ENCODE assay signal across 12 mouse cellular contexts in the genomic region with DNA sequence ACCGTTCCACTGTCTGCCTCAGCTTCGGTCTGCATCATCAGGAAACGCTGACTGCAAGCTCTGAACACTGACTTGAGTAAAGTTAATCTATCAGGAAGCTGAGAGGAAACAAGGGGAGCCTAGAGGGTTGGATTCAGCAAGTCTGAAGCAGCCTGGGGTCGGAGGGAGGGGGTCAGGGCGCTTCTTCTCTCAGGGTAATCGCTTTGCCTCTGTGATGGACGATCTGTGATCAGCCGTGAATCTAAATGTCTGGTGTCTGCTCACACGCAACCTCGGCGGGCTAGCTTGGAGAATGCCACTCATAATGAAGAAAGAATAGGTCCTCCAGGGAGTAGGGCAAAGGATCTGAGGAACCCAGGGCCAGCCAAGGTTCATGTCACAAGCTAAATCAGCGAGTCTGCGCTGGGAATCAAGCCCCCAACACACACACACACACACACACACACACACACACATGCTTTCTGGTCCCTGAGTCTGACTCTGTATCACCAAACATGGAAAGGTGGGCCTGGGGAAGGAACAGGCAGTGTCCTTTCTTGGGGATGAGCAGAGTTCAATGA. TPM values are rescaled to one million over a fixed set of nuclear protein-coding genes. Genes with fewer than 3 reads are reported as not detected.
DNase-seq lines count a peak whose midpoint lies in the region; ATAC-seq and TF ChIP-seq lines count a peak whose summit lies in the region.
"Had no signal": no experiment of that assay in that cellular context is flagged by ENCODE, and none has a peak within 500 bp of the region (broad histone marks: within the 10 kb centered on the region; RNA-seq: fewer than 3 reads in every experiment).

No protein-coding gene starts in this region.

- ATAC-seq in heart, embryonic 12.5 days (ENCODE audit: insufficient number of reproducible peaks, low FRiP score) = no peak
- no peak for ATAC-seq in embryonic facial prominence, embryonic 13.5 days (ENCODE audit: insufficient number of reproducible peaks, insufficient read depth, low FRiP score, low TSS enrichment, low read depth)

- TF ChIP-seq EP300 in heart, adult 2 months (IDR thresholded peaks at IDR 0.05; ENCODE audit: insufficient read depth, low read depth, low read length) = no peak

- H3K9ac ChIP-seq in heart, embryonic 12.5 days = no peak overlapping the region
- no peak overlapping the region for H3K9ac ChIP-seq in heart, adult 2 months (ENCODE audit: low read depth, low read length)
- no peak overlapping the region for H3K9ac ChIP-seq in embryonic facial prominence, embryonic 13.5 days
- H3K9ac ChIP-seq: forebrain, embryonic 13.5 days had no signal

- WGBS in heart, embryonic 12.5 days = 53% methylated on average over 13 of the region's 13 CpGs
- 30% methylated on average over 13 of the region's 13 CpGs for WGBS in heart, adult 2 months
- 56% methylated on average over 13 of the region's 13 CpGs for WGBS in embryonic facial prominence, embryonic 13.5 days

- no peak overlapping the region for H3K27ac ChIP-seq in heart, embryonic 12.5 days (ENCODE audit: poor library complexity, severe bottlenecking)
- no peak overlapping the region for H3K27ac ChIP-seq in heart, adult 2 months
- peak overlapping the region; percentile 34 for H3K27ac ChIP-seq in layer of hippocampus, adult 2 months
- H3K27ac ChIP-seq in embryonic facial prominence, embryonic 13.5 days = 0 out of 2 replicates have a peak overlapping the region, but pooled peaks have one; percentile 66
- H3K27ac ChIP-seq: forebrain, embryonic 13.5 days had no signal

- no peak overlapping the region for H3K4me3 ChIP-seq in heart, embryonic 12.5 days
- H3K4me3 ChIP-seq in heart, adult 2 months = no peak overlapping the region
- no peak overlapping the region for H3K4me3 ChIP-seq in layer of hippocampus, adult 2 months
- H3K4me3 ChIP-seq in embryonic facial prominence, embryonic 13.5 days = no peak overlapping the region
- H3K4me3 ChIP-seq: forebrain, embryonic 13.5 days; megakaryocyte, embryonic 14.5 days had no signal

- no peak for TF ChIP-seq CTCF in heart, adult 2 months (IDR thresholded peaks at IDR 0.05)
- TF ChIP-seq CTCF in layer of hippocampus, adult 2 months (conservative IDR thresholded peaks at IDR 0.05) = no peak

- peaks cover 17% of the 10 kb centered on the region for H3K4me1 ChIP-seq in heart, embryonic 12.5 days (replicated peaks)
- H3K4me1 ChIP-seq in heart, adult 2 months (ENCODE audit: control insufficient read depth, insufficient read depth, low read length) = peaks cover 4% of the 10 kb centered on the region
- H3K4me1 ChIP-seq in embryonic facial prominence, embryonic 13.5 days = peaks cover 22% of the 10 kb centered on the region

- intact Hi-C loops in heart, adult 2 months (cut with DNase I) = loop anchor here (5.0 kb wide), 1 partner anchor 374 kb away; the partner anchor contains the start of gene Faf2

- H3K36me3 ChIP-seq in heart, embryonic 12.5 days = no peaks in the 10 kb centered on the region
- H3K36me3 ChIP-seq in heart, adult 2 months (ENCODE audit: control insufficient read depth, insufficient read depth, low read length) = no peaks in the 10 kb centered on the region
- no peaks in the 10 kb centered on the region for H3K36me3 ChIP-seq in embryonic facial prominence, embryonic 13.5 days

- H3K27me3 ChIP-seq in heart, embryonic 12.5 days (replicated peaks) = peaks cover 41% of the 10 kb centered on the region
- no peaks in the 10 kb centered on the region; the same call in 1 of the 2 replicates for H3K27me3 ChIP-seq in heart, adult 2 months (ENCODE audit: control insufficient read depth, insufficient read depth, low read length)
- H3K27me3 ChIP-seq in embryonic facial prominence, embryonic 13.5 days = peaks cover 2% of the 10 kb centered on the region; the same call in 1 of the 2 replicates
- H3K27me3 ChIP-seq: forebrain, embryonic 13.5 days had no signal

- no peak for DNase-seq in heart, adult 2 months
- DNase-seq in layer of hippocampus, adult 2 months (ENCODE audit: low spot score in 2 of 2) = no peak
- no peak for DNase-seq in layer of hippocampus, adult 9-11 months
- DNase-seq in kidney, postnatal 10 days = peak; percentile 43
- no peak for DNase-seq in ovary, postnatal 14 days (ENCODE audit: low spot score)
- DNase-seq in urinary bladder, postnatal 25 days (ENCODE audit: low spot score) = no peak
- DNase-seq: right cerebral cortex, postnatal 4 days had no signal

- H3K9me3 ChIP-seq in heart, embryonic 12.5 days (replicated peaks) = no peaks in the 10 kb centered on the region
- H3K9me3 ChIP-seq in embryonic facial prominence, embryonic 13.5 days = no peaks in the 10 kb centered on the region
- H3K9me3 ChIP-seq: forebrain, embryonic 13.5 days; megakaryocyte, embryonic 14.5 days had no signal

- 0 out of 2 replicates have a peak overlapping the region, but pooled peaks have one; percentile 6 for H3K4me2 ChIP-seq in heart, embryonic 12.5 days
- no peak overlapping the region for H3K4me2 ChIP-seq in embryonic facial prominence, embryonic 13.5 days
- H3K4me2 ChIP-seq: forebrain, embryonic 13.5 days; liver, embryonic 11.5 days had no signal

- H3K79me2 ChIP-seq in heart, adult 2 months (replicated peaks; ENCODE audit: control insufficient read depth, insufficient read depth, low read length) = no peaks in the 10 kb centered on the region

- no peak for TF ChIP-seq POLR2A in heart, adult 2 months (IDR thresholded peaks at IDR 0.05; ENCODE audit: insufficient read depth, low read depth, low read length)

RNA-seq across cellular contexts. Expression of gene Hrh2, which starts 56.6 kb away (rescaled TPM):
- not detected in 2 replicates for polyA plus RNA-seq in heart, embryonic 12.5 days (2016; fragmentation: Nextera tagmentation; extraction: Ambion mirVana)
- total RNA-seq in heart, adult 2 months (2021) = under 1 TPM; 0.23 to 0.34 TPM
- polyA plus RNA-seq in heart, adult 2 months (2012; rRNA removed) = 0.68 and 1.3 TPM in 2 replicates
- 1 to 10 TPM; 6.3 to 6.9 TPM for total RNA-seq in layer of hippocampus, adult 2 months (2021)
- polyA plus RNA-seq in embryonic facial prominence, embryonic 13.5 days (2015; fragmentation: Nextera tagmentation; extraction: Ambion mirVana) = 0.08 TPM in 1 of 2 replicates, not detected in the other

Comparison
In these comparisons a context has a peak if more than half of its experiments do, and no peak if none do; other contexts are left out.
1. H3K27ac ChIP-seq: peak in layer of hippocampus, adult 2 months (single experiment) and embryonic facial prominence, embryonic 13.5 days (single experiment); none in heart, embryonic 12.5 days (single experiment) and heart, adult 2 months (single experiment).